Mouse (Mus musculus) hindbrain, embryonic 11.5 days (tissue): ENCODE measurements around the gene Prmt1. TPM values are rescaled to one million over a fixed set of nuclear protein-coding genes. Genes with fewer than 3 reads are reported as not detected.

Source experiments
- ATAC-seq: fragments of 200-750 bp; cut with Nextera tagmentation; 2 replicates; pipeline ENCODE4 v1.8.0; 2017; ENCODE audit warnings: mild to moderate bottlenecking, moderate TSS enrichment, moderate library complexity; ENCODE audit not compliant: low FRiP score
- DNase-seq: peaks from one replicate; pipeline ENCODE4 v3.0.0-alpha.2; 2015; ENCODE audit warnings: low spot score
- H3K27ac ChIP-seq: fragments of 300-500 bp; sonication (generic); 2 replicates; pipeline ENCODE4 v1.5.1; 2014; ENCODE audit warnings: mild to moderate bottlenecking, low read depth, low read length
- H3K27me3 ChIP-seq: fragments of 300-500 bp; sonication (generic); 2 replicates; pipeline ENCODE4 v1.6.1; 2014; ENCODE audit warnings: mild to moderate bottlenecking, low read length, moderate library complexity, mixed read lengths; ENCODE audit not compliant: control insufficient read depth, insufficient read depth
- H3K36me3 ChIP-seq: fragments of 300-500 bp; sonication (generic); 2 replicates; pipeline ENCODE4 v1.6.1; 2014; ENCODE audit warnings: mild to moderate bottlenecking, low read length, moderate library complexity, mixed read lengths; ENCODE audit not compliant: control insufficient read depth, insufficient read depth
- H3K4me1 ChIP-seq: fragments of 300-500 bp; sonication (generic); replicated peaks from 2 replicates; pipeline ENCODE4 v1.6.1; 2014; ENCODE audit warnings: low read length, mixed read lengths; ENCODE audit not compliant: control insufficient read depth, insufficient read depth
- H3K4me2 ChIP-seq: fragments of 300-500 bp; sonication (generic); replicated peaks from 2 replicates; pipeline ENCODE4 v1.6.1; 2014; ENCODE audit warnings: mild to moderate bottlenecking, low read depth, low read length
- H3K4me3 ChIP-seq: fragments of 300-500 bp; sonication (generic); 2 replicates; pipeline ENCODE4 v1.5.1; 2014; ENCODE audit warnings: low read depth, low read length
- H3K9ac ChIP-seq: fragments of 300-500 bp; sonication (generic); 2 replicates; pipeline ENCODE4 v1.6.1; 2014; ENCODE audit warnings: low read depth, low read length
- H3K9me3 ChIP-seq: fragments of 300-500 bp; sonication (generic); 2 replicates; pipeline ENCODE4 v1.6.1; 2016; ENCODE audit warnings: low read length; ENCODE audit not compliant: control insufficient read depth
- WGBS: fragments of 180-500 bp; shearing (Covaris S2); extraction: QIAGEN DNeasy Blood & Tissue Kit; methylation state at CpG from one replicate; pipeline ENCODE4 v1.1.7; 2014; 5-methylcytosine and 5-hydroxymethylcytosine counted together
- polyA plus RNA-seq: library from polyadenylated mRNA; unstranded; fragments of >200 nt; fragmentation: Nextera tagmentation; extraction: Ambion mirVana; gene quantifications from 2 replicates; pipeline ENCODE4 v1.2.1, GENCODE M21; 2014

The Prmt1 gene
- polyA plus RNA-seq, 1 experiment from 2014 or later = 249 TPM

DNA sequence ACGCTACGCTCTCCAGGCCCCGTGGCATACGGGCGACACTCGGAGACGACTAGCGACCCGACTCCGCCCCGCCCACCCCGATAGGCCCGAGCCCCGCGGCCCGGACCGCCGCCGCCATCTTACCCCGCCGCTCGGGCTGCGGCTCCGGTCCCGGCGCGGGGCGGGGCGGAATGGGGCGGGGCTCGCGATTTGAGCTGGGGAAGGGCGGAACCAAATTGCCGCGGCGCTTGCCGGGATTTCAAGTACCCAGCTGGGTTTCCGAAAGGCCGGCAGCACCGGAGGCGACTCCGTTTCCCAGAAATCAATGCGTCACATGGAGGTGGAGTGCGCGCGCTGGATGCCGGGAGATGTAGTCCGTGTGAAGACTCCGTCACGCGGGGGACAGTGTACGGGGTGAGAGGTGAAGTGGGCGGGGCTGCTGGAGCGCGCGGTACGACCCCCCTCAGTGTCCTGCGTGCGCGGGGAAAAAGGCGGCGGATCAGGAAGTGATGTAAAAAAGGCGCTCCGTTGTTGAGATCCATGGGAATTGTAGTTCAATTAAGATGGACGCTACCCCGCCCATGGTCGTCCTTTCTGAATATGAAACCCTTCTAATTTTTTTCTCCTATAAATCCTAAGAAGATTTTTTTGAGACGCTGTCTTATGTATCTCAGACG is 29.7 kb upstream of the Prmt1 start, which contains the start of gene Scaf1:
TSS of gene Scaf1 (minus strand) at position 407 of the 656 bp plus-strand sequence.
- Histone ChIP-seq H3K4me2 (peak within 1 kb of the TSS; percentile 80), H3K4me1 (no peaks in the 10 kb centered on the region; the same call in 1 of the 2 replicates), H3K9me3 (no peaks in the 10 kb centered on the region), H3K36me3 (peaks cover 9% of the 10 kb centered on the region; the same call in 1 of the 2 replicates), H3K27me3 (no peaks in the 10 kb centered on the region; the same call in 1 of the 2 replicates), H3K27ac (peak within 1 kb of the TSS; percentile 74), H3K9ac (peak within 1 kb of the TSS; percentile 91), H3K4me3 (peak within 1 kb of the TSS; percentile 94)
- DNase-seq (peak; percentile 100), ATAC-seq (peak; percentile 92)
- under 1% methylated on average over 60 of the region's 69 CpGs for WGBS

DNA sequence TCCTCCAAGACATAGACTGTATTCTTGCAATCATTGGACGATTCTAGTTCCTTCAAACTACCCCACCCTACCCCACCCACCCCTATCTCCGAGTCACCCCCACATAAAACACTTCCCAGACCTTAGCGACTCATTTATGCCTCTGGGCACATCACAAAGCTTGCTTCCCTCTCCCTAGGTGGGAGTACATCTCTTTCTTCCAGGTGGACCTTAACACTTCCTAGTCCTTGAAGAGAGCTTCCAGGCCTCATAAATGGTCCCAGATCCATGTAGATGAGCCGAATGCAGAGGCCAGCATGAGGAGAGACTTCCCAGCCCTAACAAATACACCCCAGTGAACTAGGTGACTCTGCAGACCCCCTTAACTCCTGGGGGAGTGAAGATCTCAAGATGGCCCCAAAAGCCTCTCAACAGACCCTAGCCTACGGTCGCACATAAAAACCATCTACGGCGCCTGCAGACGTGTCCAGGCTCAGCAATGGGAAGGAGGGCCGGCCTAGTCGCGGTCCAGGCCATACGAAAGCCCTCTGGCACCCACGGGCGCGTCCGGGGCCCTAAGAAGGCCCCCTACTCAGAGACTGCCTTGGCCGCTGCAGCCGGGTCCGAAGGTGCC is 29.1 kb upstream of the Prmt1 start:
- no peak for DNase-seq
- peak overlapping the region; percentile 91 for H3K9ac ChIP-seq
- H3K9me3 ChIP-seq = no peaks in the 10 kb centered on the region
- H3K27ac ChIP-seq = peak overlapping the region; percentile 74
- H3K4me2 ChIP-seq = peak overlapping the region; percentile 70
- WGBS = 2% methylated on average over 20 of the region's 20 CpGs
- no peaks in the 10 kb centered on the region; the same call in 1 of the 2 replicates for H3K4me1 ChIP-seq
- H3K36me3 ChIP-seq = peaks cover 9% of the 10 kb centered on the region; the same call in 1 of the 2 replicates
- H3K4me3 ChIP-seq = peak overlapping the region; percentile 94
- no peak for ATAC-seq
- H3K27me3 ChIP-seq = no peaks in the 10 kb centered on the region; the same call in 1 of the 2 replicates

DNA sequence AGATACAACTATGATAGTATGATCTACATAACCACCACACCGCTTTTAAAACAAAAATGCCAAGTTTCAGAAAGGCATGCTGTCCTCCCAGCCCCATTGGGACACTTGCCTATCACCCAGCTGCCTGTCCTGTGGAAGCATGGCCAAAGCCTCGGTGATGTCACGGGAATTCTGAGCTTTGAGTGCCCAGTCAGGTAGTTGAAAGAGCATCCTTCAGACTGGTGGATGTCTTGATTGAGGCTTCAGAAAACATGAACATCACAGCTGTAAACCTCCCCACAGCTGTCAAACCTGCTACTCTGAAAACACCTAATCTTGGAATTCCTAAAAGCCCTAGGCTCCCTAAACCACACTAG is 27.7 kb upstream of the Prmt1 start:
- Histone ChIP-seq H3K9me3 (no peaks in the 10 kb centered on the region), H3K27me3 (no peaks in the 10 kb centered on the region; the same call in 1 of the 2 replicates), H3K27ac (no peak overlapping the region), H3K4me1 (no peaks in the 10 kb centered on the region; the same call in 1 of the 2 replicates), H3K4me3 (no peak overlapping the region), H3K4me2 (no peak overlapping the region), H3K9ac (no peak overlapping the region), H3K36me3 (peaks cover 13% of the 10 kb centered on the region)
- WGBS = 93% methylated on average over 3 of the region's 3 CpGs
- DNase-seq (no peak), ATAC-seq (no peak)

DNA sequence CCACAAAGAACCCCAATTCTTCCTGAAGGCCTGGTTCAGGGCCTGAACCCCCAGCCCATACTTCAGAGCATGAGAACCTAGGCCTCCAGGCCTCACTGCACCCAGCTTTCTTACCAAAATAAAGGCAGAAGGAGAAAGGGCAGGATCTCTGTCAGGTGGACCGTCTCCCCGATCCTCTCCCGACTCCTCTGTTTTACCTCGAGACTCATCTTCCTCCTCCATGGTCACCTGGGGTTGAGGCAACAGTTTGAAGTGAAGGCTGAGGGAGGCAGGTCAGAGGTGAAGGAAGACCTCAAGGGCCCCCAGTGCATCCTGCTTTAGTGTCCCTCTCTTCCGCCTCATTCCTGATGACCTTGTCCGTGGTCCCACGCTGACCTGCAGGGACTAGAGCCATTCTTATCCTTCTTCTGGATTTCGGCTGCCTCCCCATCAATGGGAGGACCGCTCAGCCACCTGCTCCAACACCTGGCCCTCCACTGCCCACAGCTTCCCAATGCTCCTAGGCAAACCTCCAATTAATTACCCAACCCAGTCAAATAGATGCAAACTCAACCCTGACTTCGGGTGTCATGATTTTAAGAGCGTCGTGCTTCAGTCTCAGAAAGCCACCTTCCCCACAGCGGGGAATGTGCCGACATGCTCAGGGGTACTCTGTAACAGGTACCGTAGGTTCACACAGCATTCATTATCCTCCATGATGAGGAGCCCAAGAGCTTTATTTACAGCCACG is 27.2 kb upstream of the Prmt1 start:
- Histone ChIP-seq H3K4me3 (no peak overlapping the region), H3K27ac (no peak overlapping the region), H3K9ac (no peak overlapping the region), H3K27me3 (no peaks in the 10 kb centered on the region), H3K4me2 (no peak overlapping the region), H3K4me1 (no peaks in the 10 kb centered on the region), H3K36me3 (peaks cover 13% of the 10 kb centered on the region), H3K9me3 (no peaks in the 10 kb centered on the region)
- 97% methylated on average over 16 of the region's 16 CpGs for WGBS
- ATAC-seq = no peak
- no peak for DNase-seq

DNA sequence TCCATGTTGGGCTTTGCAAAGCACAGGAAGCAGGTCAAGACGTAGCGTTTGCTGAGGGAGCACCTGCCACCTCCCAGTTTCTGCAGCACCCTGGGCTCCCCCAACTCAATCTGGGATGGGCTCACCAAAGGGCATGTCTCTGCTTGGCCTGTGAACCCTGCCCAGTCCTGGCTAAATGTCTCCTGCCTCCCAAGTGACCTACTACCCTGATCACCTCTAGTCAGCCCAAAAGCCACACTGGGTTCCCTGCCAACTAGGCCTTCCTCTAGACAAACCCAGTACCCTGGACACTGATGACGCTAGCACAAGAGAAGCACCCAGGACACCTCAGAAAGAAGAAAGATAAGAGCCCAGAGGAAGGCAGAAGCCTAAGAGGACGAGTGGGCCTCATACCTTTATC is 26.5 kb upstream of the Prmt1 start:
- DNase-seq (no peak), ATAC-seq (no peak)
- no peak overlapping the region for H3K4me2 ChIP-seq
- no peak overlapping the region for H3K9ac ChIP-seq
- no peak overlapping the region for H3K27ac ChIP-seq
- peaks cover 21% of the 10 kb centered on the region for H3K36me3 ChIP-seq
- no peak overlapping the region for H3K4me3 ChIP-seq
- H3K4me1 ChIP-seq = no peaks in the 10 kb centered on the region
- 87% methylated on average over 4 of the region's 4 CpGs for WGBS
- no peaks in the 10 kb centered on the region for H3K9me3 ChIP-seq
- no peaks in the 10 kb centered on the region for H3K27me3 ChIP-seq

DNA sequence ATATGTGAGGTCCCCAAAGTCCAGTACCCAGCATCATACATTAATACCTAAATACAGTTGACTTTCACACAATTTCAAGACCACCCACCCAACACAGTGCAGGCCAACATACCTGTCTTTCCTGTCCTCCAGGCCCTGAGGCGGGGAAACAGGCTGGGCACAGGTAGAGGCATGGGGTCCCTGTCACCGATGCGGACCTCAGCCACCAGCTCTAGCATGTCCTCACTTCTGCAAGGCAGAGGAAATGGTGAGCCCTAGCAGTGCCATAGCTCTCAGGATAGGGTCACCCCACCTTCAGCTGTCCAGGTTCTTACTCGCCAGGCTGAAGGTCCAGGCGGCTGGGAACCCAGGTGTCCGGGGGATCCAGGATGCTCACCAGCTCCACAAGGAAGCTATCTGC is 25.6 kb upstream of the Prmt1 start:
- Histone ChIP-seq H3K4me3 (no peak overlapping the region), H3K36me3 (peaks cover 26% of the 10 kb centered on the region), H3K9me3 (no peaks in the 10 kb centered on the region), H3K9ac (no peak overlapping the region), H3K27ac (no peak overlapping the region), H3K27me3 (no peaks in the 10 kb centered on the region), H3K4me2 (no peak overlapping the region), H3K4me1 (no peaks in the 10 kb centered on the region)
- 97% methylated on average over 6 of the region's 6 CpGs for WGBS
- no peak for ATAC-seq
- DNase-seq = no peak

DNA sequence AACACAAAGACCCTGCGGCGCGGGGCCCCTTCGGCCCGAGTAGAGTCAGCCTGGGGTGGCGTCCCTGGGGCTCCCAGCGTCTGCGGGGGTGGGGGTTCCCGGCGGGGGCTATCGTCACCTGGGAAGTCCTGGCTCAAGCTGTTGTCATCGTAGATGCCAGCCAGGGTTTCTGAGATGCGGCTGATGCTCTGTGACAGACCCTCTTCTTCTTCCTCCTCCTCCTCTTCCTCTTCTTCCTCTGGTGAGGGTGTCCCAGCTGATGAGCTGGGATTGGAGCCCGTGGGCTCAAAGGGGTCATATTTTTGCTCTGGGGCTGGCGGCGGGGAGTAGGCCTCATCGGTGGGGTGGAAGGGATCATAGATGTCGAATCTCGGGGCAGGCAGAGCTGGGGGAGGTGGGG is 22.0 kb upstream of the Prmt1 start:
- Histone ChIP-seq H3K27me3 (no peaks in the 10 kb centered on the region), H3K36me3 (peaks cover 35% of the 10 kb centered on the region), H3K4me2 (no peak overlapping the region), H3K4me1 (no peaks in the 10 kb centered on the region), H3K4me3 (no peak overlapping the region), H3K9me3 (no peaks in the 10 kb centered on the region), H3K27ac (no peak overlapping the region), H3K9ac (no peak overlapping the region)
- WGBS = 94% methylated on average over 19 of the region's 19 CpGs
- DNase-seq (no peak), ATAC-seq (no peak)

DNA sequence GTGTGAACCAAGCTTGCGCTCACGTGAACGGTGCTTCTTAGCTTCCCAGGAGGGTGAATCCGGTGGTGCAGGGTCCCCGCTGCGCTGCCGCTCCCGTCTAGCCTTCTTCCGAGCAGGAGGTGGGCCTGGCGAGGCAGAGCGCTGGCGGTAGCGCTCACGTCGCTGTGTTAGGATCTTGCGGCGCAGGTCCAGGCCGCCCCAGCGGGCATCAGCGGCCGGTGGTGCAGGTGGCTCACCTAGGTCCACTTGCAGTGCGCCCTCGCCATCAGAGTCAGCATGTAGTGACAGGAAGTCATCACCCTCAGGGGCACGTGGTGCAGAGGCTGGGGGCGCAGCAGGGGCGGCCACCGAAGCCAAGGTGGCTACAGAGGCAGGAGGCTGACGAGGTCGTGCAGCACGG is 21.5 kb upstream of the Prmt1 start:
- Histone ChIP-seq H3K27ac (no peak overlapping the region), H3K4me2 (no peak overlapping the region), H3K36me3 (peaks cover 35% of the 10 kb centered on the region), H3K4me1 (no peaks in the 10 kb centered on the region), H3K9me3 (no peaks in the 10 kb centered on the region), H3K9ac (no peak overlapping the region), H3K27me3 (no peaks in the 10 kb centered on the region), H3K4me3 (no peak overlapping the region)
- DNase-seq (no peak), ATAC-seq (no peak)
- WGBS = 93% methylated on average over 30 of the region's 30 CpGs
